Mouse (Mus musculus): Measurements from ENCODE around the gene Casz1. TPM values are rescaled to one million over a fixed set of nuclear protein-coding genes. Genes with fewer than 3 reads are reported as not detected.

The Casz1 gene
- polyA plus RNA-seq, 1 experiment from 2014 or later = 3.1 TPM

GRCm38 (mm10) chr4:148920610-148921009 lies 116.4 kb downstream of the Casz1 start:
- H3K9me3 ChIP-seq = no peaks in the 10 kb centered on the region
- H3K27me3 ChIP-seq = peaks cover 60% of the 10 kb centered on the region
- H3K4me1 ChIP-seq = peaks cover 61% of the 10 kb centered on the region
- WGBS = 57% methylated on average over 11 of the region's 11 CpGs
- no peak overlapping the region for H3K4me3 ChIP-seq (replicated peaks)
- ATAC-seq (ENCODE audit: low FRiP score) = no peak
- no peak overlapping the region for H3K4me2 ChIP-seq
- H3K27ac ChIP-seq = no peak overlapping the region
- H3K36me3 ChIP-seq (replicated peaks) = no peaks in the 10 kb centered on the region
- no peak overlapping the region for H3K9ac ChIP-seq

- H3K9ac ChIP-seq = peak overlapping the region; percentile 44; the same call in 1 of the 2 replicates
- H3K9me3 ChIP-seq = no peaks in the 10 kb centered on the region
- no peak overlapping the region for H3K27ac ChIP-seq
- WGBS = 6% methylated on average over 16 of the region's 16 CpGs
- H3K4me2 ChIP-seq = peak overlapping the region; percentile 47
- H3K4me3 ChIP-seq (replicated peaks) = 0 out of 2 replicates have a peak overlapping the region, but pooled peaks have one; percentile 10
- peaks cover 73% of the 10 kb centered on the region for H3K27me3 ChIP-seq
- peak; percentile 45 for ATAC-seq (ENCODE audit: low FRiP score)
- no peaks in the 10 kb centered on the region for H3K36me3 ChIP-seq (replicated peaks)
- H3K4me1 ChIP-seq = peaks cover 69% of the 10 kb centered on the region
These were observed 118.0 kb downstream of the Casz1 start for GRCm38 (mm10) chr4:148922221-148922700.

DNA sequence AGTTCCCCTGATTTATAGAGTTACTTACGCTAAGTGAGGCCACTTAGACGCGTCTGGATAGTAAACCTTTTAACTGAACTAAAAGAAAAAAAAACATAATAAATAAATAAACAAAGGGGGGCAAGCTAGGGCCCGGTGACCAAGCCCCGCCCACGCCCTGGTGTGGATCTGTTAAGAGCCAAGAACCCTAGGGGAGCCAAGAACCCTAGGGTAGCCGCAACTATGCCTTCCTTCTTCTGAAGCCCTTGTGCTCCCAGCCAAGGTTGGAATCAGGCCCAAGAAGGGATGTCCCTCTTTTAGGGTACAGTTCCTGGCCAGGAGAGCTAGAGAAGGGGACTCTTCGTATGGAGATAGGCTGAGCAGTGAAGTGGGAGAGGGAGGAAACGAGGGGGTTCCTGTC lies 119.2 kb downstream of the Casz1 start:
- Histone ChIP-seq H3K4me1 (peaks cover 70% of the 10 kb centered on the region), H3K27me3 (peaks cover 70% of the 10 kb centered on the region)

GRCm38 (mm10) chr4:148923976-148924375 lies 119.7 kb downstream of the Casz1 start:
- Histone ChIP-seq H3K9ac (no peak overlapping the region), H3K27ac (no peak overlapping the region), H3K4me1 (peaks cover 70% of the 10 kb centered on the region), H3K9me3 (no peaks in the 10 kb centered on the region), H3K4me2 (no peak overlapping the region), H3K4me3 (replicated peaks) (no peak overlapping the region), H3K27me3 (peaks cover 72% of the 10 kb centered on the region), H3K36me3 (replicated peaks) (no peaks in the 10 kb centered on the region)
- no peak for ATAC-seq (ENCODE audit: low FRiP score)
- 72% methylated on average over 8 of the region's 8 CpGs for WGBS

More for the DNA sequence above, 119.2 kb downstream of the Casz1 start:
- Histone ChIP-seq H3K4me3 (replicated peaks) (no peak overlapping the region), H3K4me2 (no peak overlapping the region), H3K9ac (no peak overlapping the region), H3K27ac (no peak overlapping the region), H3K36me3 (replicated peaks) (no peaks in the 10 kb centered on the region), H3K9me3 (no peaks in the 10 kb centered on the region)
- ATAC-seq (ENCODE audit: low FRiP score) = no peak
- 83% methylated on average over 9 of the region's 9 CpGs for WGBS

DNA sequence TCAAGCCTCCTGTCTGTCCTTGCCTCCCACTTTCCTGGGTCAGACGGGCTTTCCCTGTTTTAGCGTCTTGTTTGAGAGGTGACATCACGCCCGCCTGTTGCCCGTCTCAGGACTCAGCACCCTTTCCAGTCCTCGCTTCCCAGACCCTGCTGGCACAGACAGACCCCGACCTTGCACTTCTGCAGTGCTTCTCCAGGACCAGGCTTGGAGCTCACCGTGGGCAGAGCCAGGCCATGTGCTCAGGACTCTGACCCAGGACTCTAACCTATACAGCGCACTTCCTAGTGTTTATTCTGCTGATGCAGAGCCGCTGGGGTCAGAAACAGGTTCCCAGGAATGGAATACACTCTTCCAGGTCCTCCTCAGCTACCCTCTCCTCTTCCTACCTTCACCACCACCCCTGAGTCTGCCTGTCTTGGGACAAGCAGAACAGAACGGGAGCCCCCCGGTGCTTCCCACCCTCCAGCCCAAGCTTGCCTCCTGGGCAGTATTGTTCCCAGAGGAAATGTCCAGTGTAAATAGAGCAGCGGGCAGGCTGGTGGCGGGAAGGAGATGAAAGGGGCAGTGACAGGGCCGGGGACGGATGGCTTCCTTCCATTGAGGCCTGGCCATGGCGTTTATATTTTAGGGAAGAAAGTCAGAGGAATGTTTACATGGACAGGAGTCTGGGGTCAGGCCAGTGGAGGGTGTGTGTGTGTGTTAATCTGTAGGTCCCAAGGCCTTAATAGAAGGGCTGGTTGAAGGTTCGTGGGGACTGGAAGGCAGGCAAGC lies 121.5 kb downstream of the Casz1 start:
- H3K4me2 ChIP-seq = no peak overlapping the region
- no peak overlapping the region for H3K27ac ChIP-seq
- no peaks in the 10 kb centered on the region for H3K36me3 ChIP-seq (replicated peaks)
- H3K9me3 ChIP-seq = no peaks in the 10 kb centered on the region
- 32% methylated on average over 18 of the region's 18 CpGs for WGBS
- peaks cover 61% of the 10 kb centered on the region for H3K27me3 ChIP-seq
- no peak overlapping the region for H3K9ac ChIP-seq
- H3K4me3 ChIP-seq (replicated peaks) = no peak overlapping the region
- peaks cover 71% of the 10 kb centered on the region for H3K4me1 ChIP-seq
- no peak for ATAC-seq (ENCODE audit: low FRiP score)

GRCm38 (mm10) chr4:148926459-148926858 lies 122.2 kb downstream of the Casz1 start:
- H3K9ac ChIP-seq = no peak overlapping the region
- no peak for ATAC-seq (ENCODE audit: low FRiP score)
- H3K4me2 ChIP-seq = no peak overlapping the region
- no peak overlapping the region for H3K4me3 ChIP-seq (replicated peaks)
- 47% methylated on average over 8 of the region's 8 CpGs for WGBS
- H3K27me3 ChIP-seq = peaks cover 59% of the 10 kb centered on the region
- H3K36me3 ChIP-seq (replicated peaks) = no peaks in the 10 kb centered on the region
- H3K9me3 ChIP-seq = no peaks in the 10 kb centered on the region
- peaks cover 71% of the 10 kb centered on the region for H3K4me1 ChIP-seq
- H3K27ac ChIP-seq = no peak overlapping the region

DNA sequence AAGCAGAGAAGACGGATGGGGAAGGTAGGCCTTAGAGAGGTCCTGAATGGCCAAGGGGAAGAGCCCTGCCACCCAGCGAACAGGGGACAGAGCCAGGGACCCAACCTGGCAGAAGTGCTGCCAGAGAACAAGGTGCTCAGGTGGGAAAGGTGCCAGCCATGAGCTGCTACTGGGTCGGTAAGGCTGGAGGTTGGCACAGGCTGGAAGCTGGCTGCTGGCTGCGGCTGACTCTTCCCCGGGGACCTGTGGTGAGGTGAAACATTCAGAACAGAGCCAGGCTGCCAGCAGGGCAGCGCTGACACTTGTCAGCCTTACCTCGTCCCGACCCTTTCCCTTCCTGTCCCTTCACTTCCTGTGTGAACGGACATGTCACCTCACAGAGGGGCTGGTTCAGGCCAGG lies 124.1 kb downstream of the Casz1 start:
- no peak overlapping the region for H3K9ac ChIP-seq
- no peaks in the 10 kb centered on the region; the same call in 1 of the 2 replicates for H3K36me3 ChIP-seq (replicated peaks)
- H3K4me3 ChIP-seq (replicated peaks) = no peak overlapping the region
- H3K27me3 ChIP-seq = peaks cover 51% of the 10 kb centered on the region
- no peak for ATAC-seq (ENCODE audit: low FRiP score)
- no peaks in the 10 kb centered on the region for H3K9me3 ChIP-seq
- peaks cover 56% of the 10 kb centered on the region for H3K4me1 ChIP-seq
- WGBS = 79% methylated on average over 9 of the region's 9 CpGs
- H3K27ac ChIP-seq = no peak overlapping the region
- H3K4me2 ChIP-seq = no peak overlapping the region

DNA sequence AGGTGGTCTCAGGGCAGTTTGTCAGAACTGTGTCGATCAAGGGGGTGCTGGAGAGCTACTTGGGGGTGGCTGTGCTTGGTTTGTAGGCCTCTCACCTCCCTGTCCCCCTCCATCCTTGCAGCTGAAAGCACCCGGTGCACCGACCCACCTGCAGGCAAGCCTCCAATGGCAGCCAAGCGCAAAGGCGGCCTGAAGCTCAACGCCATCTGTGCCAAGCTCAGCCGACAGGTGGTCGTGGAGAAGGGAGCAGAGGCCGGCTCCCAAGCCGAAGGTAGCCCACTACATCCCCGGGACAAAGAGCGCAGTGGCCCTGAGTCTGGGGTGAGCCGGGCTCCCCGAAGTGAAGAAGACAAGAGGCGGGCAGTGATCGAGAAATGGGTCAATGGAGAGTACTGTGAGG lies 124.6 kb downstream of the Casz1 start:
- Histone ChIP-seq H3K4me3 (replicated peaks) (no peak overlapping the region), H3K9ac (no peak overlapping the region), H3K27me3 (peaks cover 50% of the 10 kb centered on the region), H3K4me2 (no peak overlapping the region), H3K4me1 (peaks cover 51% of the 10 kb centered on the region), H3K9me3 (no peaks in the 10 kb centered on the region), H3K36me3 (replicated peaks) (no peaks in the 10 kb centered on the region; the same call in 1 of the 2 replicates), H3K27ac (no peak overlapping the region)
- no peak for ATAC-seq (ENCODE audit: low FRiP score)
- 91% methylated on average over 16 of the region's 16 CpGs for WGBS

DNA sequence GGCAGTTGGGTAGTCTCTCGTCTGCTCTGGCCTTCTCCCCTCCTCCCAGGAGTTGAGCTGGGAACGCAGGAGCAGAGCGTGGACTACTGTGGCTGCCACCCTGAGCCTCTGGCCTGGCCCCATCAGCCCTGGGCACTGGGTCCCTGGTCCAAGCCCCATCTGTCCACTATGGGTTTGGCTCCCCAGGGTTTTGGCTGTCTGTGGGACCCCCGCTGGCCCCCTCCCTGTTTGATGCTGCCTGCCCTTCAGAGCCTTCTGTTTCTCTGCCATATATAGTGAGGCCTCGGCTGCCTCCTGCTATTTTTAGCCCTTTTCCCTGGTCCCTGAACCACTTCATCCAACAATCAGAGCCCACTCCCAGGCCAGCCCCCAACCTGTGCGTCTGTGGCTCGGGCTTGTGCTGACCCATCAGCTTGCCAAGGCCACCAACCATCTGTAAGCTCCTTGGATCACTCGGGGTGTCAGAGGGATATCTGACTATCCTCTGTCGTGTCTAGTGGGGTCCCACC lies 126.5 kb downstream of the Casz1 start:
- Histone ChIP-seq H3K9ac (no peak overlapping the region), H3K9me3 (no peaks in the 10 kb centered on the region), H3K4me2 (no peak overlapping the region), H3K4me1 (peaks cover 46% of the 10 kb centered on the region), H3K27me3 (peaks cover 39% of the 10 kb centered on the region), H3K4me3 (replicated peaks) (no peak overlapping the region), H3K36me3 (replicated peaks) (no peaks in the 10 kb centered on the region; the same call in 1 of the 2 replicates), H3K27ac (0 out of 2 replicates have a peak overlapping the region, but pooled peaks have one; percentile 5)
- 66% methylated on average over 9 of the region's 9 CpGs for WGBS
- no peak for ATAC-seq (ENCODE audit: low FRiP score)

- WGBS = 93% methylated on average over 13 of the region's 13 CpGs
- no peak overlapping the region for H3K9ac ChIP-seq
- no peak overlapping the region for H3K4me2 ChIP-seq
- H3K36me3 ChIP-seq (replicated peaks) = no peaks in the 10 kb centered on the region; the same call in 1 of the 2 replicates
- peaks cover 33% of the 10 kb centered on the region for H3K4me1 ChIP-seq
- H3K9me3 ChIP-seq = no peaks in the 10 kb centered on the region
- peaks cover 21% of the 10 kb centered on the region for H3K27me3 ChIP-seq
- H3K27ac ChIP-seq = no peak overlapping the region
- no peak for ATAC-seq (ENCODE audit: low FRiP score)
- H3K4me3 ChIP-seq (replicated peaks) = no peak overlapping the region
These were observed 128.9 kb downstream of the Casz1 start for GRCm38 (mm10) chr4:148933109-148933508.

DNA sequence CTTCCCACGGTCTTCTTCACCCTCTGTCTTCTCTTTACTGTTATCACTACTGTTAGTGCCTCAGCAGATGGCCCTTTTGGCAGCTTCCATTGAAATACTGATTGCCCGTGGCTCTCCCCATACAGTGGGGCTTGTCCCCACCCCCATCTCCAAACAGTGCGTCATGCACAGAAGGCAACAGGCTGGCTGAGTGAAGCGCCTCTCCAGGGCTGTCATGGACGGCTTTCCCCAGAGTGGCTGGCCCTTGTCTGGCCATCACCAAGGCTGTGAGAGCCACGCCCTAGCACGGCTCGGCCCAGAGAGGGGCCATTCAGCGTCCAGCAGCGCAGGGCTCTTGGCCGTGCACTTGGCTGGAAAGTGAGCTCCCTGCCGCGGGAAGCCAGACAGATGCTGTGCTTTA lies 131.0 kb downstream of the Casz1 start:
- Histone ChIP-seq H3K9ac (no peak overlapping the region), H3K36me3 (replicated peaks) (peaks cover 2% of the 10 kb centered on the region; the same call in 1 of the 2 replicates), H3K4me1 (peaks cover 39% of the 10 kb centered on the region), H3K27me3 (peaks cover 28% of the 10 kb centered on the region), H3K4me2 (no peak overlapping the region), H3K4me3 (replicated peaks) (no peak overlapping the region), H3K27ac (no peak overlapping the region), H3K9me3 (no peaks in the 10 kb centered on the region)
- peak; percentile 45; the same call in 1 of the 2 replicates for ATAC-seq (ENCODE audit: low FRiP score)
- WGBS = 45% methylated on average over 13 of the region's 13 CpGs

GRCm38 (mm10) chr4:148936111-148936510 lies 131.9 kb downstream of the Casz1 start:
- H3K27ac ChIP-seq = no peak overlapping the region
- H3K9me3 ChIP-seq = no peaks in the 10 kb centered on the region
- ATAC-seq (ENCODE audit: low FRiP score) = no peak
- no peak overlapping the region for H3K4me2 ChIP-seq
- peaks cover 29% of the 10 kb centered on the region for H3K27me3 ChIP-seq
- H3K36me3 ChIP-seq (replicated peaks) = peaks cover 2% of the 10 kb centered on the region; the same call in 1 of the 2 replicates
- no peak overlapping the region for H3K9ac ChIP-seq
- no peak overlapping the region for H3K4me3 ChIP-seq (replicated peaks)
- peaks cover 39% of the 10 kb centered on the region for H3K4me1 ChIP-seq
- 90% methylated on average over 12 of the region's 12 CpGs for WGBS
